Mouse (Mus musculus) retina, adult 2 months (tissue): ENCODE results near the gene St3gal2.
"Not testable (repeated sequence)": the region's sequence is repeated elsewhere in the genome, so short reads cannot be mapped to it uniquely, and the experiment has no call there.

ENCODE experiments used
- DNase-seq: peaks from one replicate; pipeline ENCODE4 v3.0.0-alpha.2; 2012; ENCODE audit warnings: low read depth, low spot score

The St3gal2 gene

GRCm38 (mm10) chr8:110919341-110920031 is at the start of gene St3gal2:
St3gal2 (plus strand) TSS chr8:110919922.
- peak; percentile 89 for DNase-seq

- DNase-seq = no peak
These were observed 49.2 kb upstream of the St3gal2 start for GRCm38 (mm10) chr8:110870501-110870900.

- no peak for DNase-seq
These were observed 41.9 kb upstream of the St3gal2 start for GRCm38 (mm10) chr8:110877862-110878261.

- DNase-seq = no peak
These were observed 37.9 kb upstream of the St3gal2 start for GRCm38 (mm10) chr8:110881741-110882310.

GRCm38 (mm10) chr8:110883824-110884223 is 35.9 kb upstream of the St3gal2 start:
- no peak for DNase-seq

- no peak for DNase-seq
These were observed 33.1 kb upstream of the St3gal2 start for GRCm38 (mm10) chr8:110886634-110887033.

- DNase-seq = no peak
These were observed 32.2 kb upstream of the St3gal2 start for GRCm38 (mm10) chr8:110887551-110887950.

- no peak for DNase-seq
These were observed 31.3 kb upstream of the St3gal2 start for GRCm38 (mm10) chr8:110888441-110888840.

GRCm38 (mm10) chr8:110888860-110889259 is 30.9 kb upstream of the St3gal2 start:
- no peak for DNase-seq

- no peak for DNase-seq
These were observed 29.7 kb upstream of the St3gal2 start for GRCm38 (mm10) chr8:110889904-110890470.

GRCm38 (mm10) chr8:110892040-110892439 is 27.7 kb upstream of the St3gal2 start:
- DNase-seq = no peak

- DNase-seq = no peak
These were observed 26.8 kb upstream of the St3gal2 start for GRCm38 (mm10) chr8:110892913-110893312.

GRCm38 (mm10) chr8:110894851-110895250 is 24.9 kb upstream of the St3gal2 start:
- DNase-seq = no peak

GRCm38 (mm10) chr8:110895254-110895653 is 24.5 kb upstream of the St3gal2 start:
- no peak for DNase-seq

GRCm38 (mm10) chr8:110895812-110896211 is 23.9 kb upstream of the St3gal2 start:
- DNase-seq = no peak

GRCm38 (mm10) chr8:110897495-110897894 is 22.2 kb upstream of the St3gal2 start:
- DNase-seq = no peak

GRCm38 (mm10) chr8:110901056-110901455 is 18.7 kb upstream of the St3gal2 start:
- no peak for DNase-seq

GRCm38 (mm10) chr8:110901839-110902578 is 17.7 kb upstream of the St3gal2 start, which contains the start of gene Fuk:
Fuk (minus strand) TSS chr8:110902488.
- DNase-seq = peak; percentile 60

GRCm38 (mm10) chr8:110902579-110902965 is 17.1 kb upstream of the St3gal2 start:
- DNase-seq = no peak

- DNase-seq = no peak
These were observed 14.3 kb upstream of the St3gal2 start for GRCm38 (mm10) chr8:110905404-110905803.

GRCm38 (mm10) chr8:110906682-110907081 is 13.0 kb upstream of the St3gal2 start:
- DNase-seq = no peak

GRCm38 (mm10) chr8:110909850-110910249 is 9.9 kb upstream of the St3gal2 start:
- DNase-seq = not testable (repeated sequence)
